Mouse (Mus musculus): ENCODE measurements around the gene Slc47a1. TPM values are rescaled to one million over a fixed set of nuclear protein-coding genes. Genes with fewer than 3 reads are reported as not detected.
A peak's percentile ranks its signal among the peaks of the same experiment; 100 is the strongest.

Gene Slc47a1
- polyA plus RNA-seq, 1 experiment from 2014 or later = 1.3 TPM

- Histone ChIP-seq H3K27ac (replicated peaks) (no peak overlapping the region), H3K27me3 (ENCODE audit: control insufficient read depth, insufficient read depth, low read length) (no peaks in the 10 kb centered on the region), H3K9ac (ENCODE audit: low read length) (no peak overlapping the region), H3K36me3 (ENCODE audit: control insufficient read depth, insufficient read depth, low read length) (no peaks in the 10 kb centered on the region), H3K9me3 (ENCODE audit: control insufficient read depth, low read length) (no peaks in the 10 kb centered on the region), H3K4me3 (ENCODE audit: low read depth, low read length) (no peak overlapping the region), H3K4me1 (replicated peaks; ENCODE audit: control insufficient read depth, insufficient read depth) (no peaks in the 10 kb centered on the region), H3K4me2 (replicated peaks; ENCODE audit: low read depth) (no peak overlapping the region)
- no peak for ATAC-seq (ENCODE audit: low FRiP score, low TSS enrichment)
- WGBS = 58% methylated on average over 5 of the region's 5 CpGs
- TF ChIP-seq EP300 (optimal IDR thresholded peaks at IDR 0.05) = no peak
- TF ChIP-seq CTCF (IDR thresholded peaks at IDR 0.05; ENCODE audit: low read depth) = no peak
- no peak for DNase-seq (ENCODE audit: low spot score)
These were observed 35.3 kb upstream of the Slc47a1 start for GRCm38 (mm10) chr11:61413411-61413810.

GRCm38 (mm10) chr11:61411809-61412208, 33.7 kb upstream of the Slc47a1 start:
- no peaks in the 10 kb centered on the region for H3K27me3 ChIP-seq (ENCODE audit: control insufficient read depth, insufficient read depth, low read length)
- no peak overlapping the region for H3K9ac ChIP-seq (ENCODE audit: low read length)
- H3K4me3 ChIP-seq (ENCODE audit: low read depth, low read length) = no peak overlapping the region
- no peaks in the 10 kb centered on the region for H3K9me3 ChIP-seq (ENCODE audit: control insufficient read depth, low read length)
- ATAC-seq (ENCODE audit: low FRiP score, low TSS enrichment) (peak; percentile 57; the same call in 1 of the 2 replicates), DNase-seq (ENCODE audit: low spot score) (peak; percentile 28)
- H3K36me3 ChIP-seq (ENCODE audit: control insufficient read depth, insufficient read depth, low read length) = no peaks in the 10 kb centered on the region
- WGBS = 41% methylated on average over 7 of the region's 7 CpGs
- H3K27ac ChIP-seq (replicated peaks) = no peak overlapping the region
- no peaks in the 10 kb centered on the region for H3K4me1 ChIP-seq (replicated peaks; ENCODE audit: control insufficient read depth, insufficient read depth)
- no peak overlapping the region for H3K4me2 ChIP-seq (replicated peaks; ENCODE audit: low read depth)
- TF ChIP-seq CTCF (IDR thresholded peaks at IDR 0.05; ENCODE audit: low read depth) (no peak), EP300 (optimal IDR thresholded peaks at IDR 0.05) (no peak)

- no peaks in the 10 kb centered on the region for H3K4me1 ChIP-seq (replicated peaks; ENCODE audit: control insufficient read depth, insufficient read depth)
- H3K4me2 ChIP-seq (replicated peaks; ENCODE audit: low read depth) = no peak overlapping the region
- no peak overlapping the region for H3K27ac ChIP-seq (replicated peaks)
- ATAC-seq (ENCODE audit: low FRiP score, low TSS enrichment) = no peak
- no peak for DNase-seq (ENCODE audit: low spot score)
- H3K9ac ChIP-seq (ENCODE audit: low read length) = no peak overlapping the region
- H3K4me3 ChIP-seq (ENCODE audit: low read depth, low read length) = no peak overlapping the region
- no peak for TF ChIP-seq CTCF (IDR thresholded peaks at IDR 0.05; ENCODE audit: low read depth)
- no peak for TF ChIP-seq EP300 (optimal IDR thresholded peaks at IDR 0.05)
- no peaks in the 10 kb centered on the region for H3K36me3 ChIP-seq (ENCODE audit: control insufficient read depth, insufficient read depth, low read length)
- H3K27me3 ChIP-seq (ENCODE audit: control insufficient read depth, insufficient read depth, low read length) = no peaks in the 10 kb centered on the region
- no peaks in the 10 kb centered on the region for H3K9me3 ChIP-seq (ENCODE audit: control insufficient read depth, low read length)
- 80% methylated on average over 11 of the region's 11 CpGs for WGBS
These were observed 33.1 kb upstream of the Slc47a1 start for GRCm38 (mm10) chr11:61411221-61411620.

GRCm38 (mm10) chr11:61410129-61410528, 32.0 kb upstream of the Slc47a1 start:
- H3K4me2 ChIP-seq (replicated peaks; ENCODE audit: low read depth) = no peak overlapping the region
- 0% methylated on average over 1 of the region's 1 CpGs for WGBS

GRCm38 (mm10) chr11:61409051-61409450, 30.9 kb upstream of the Slc47a1 start:
- peak; percentile 42 for TF ChIP-seq CTCF (IDR thresholded peaks at IDR 0.05; ENCODE audit: low read depth)
- TF ChIP-seq EP300 (optimal IDR thresholded peaks at IDR 0.05) = no peak
- no peak for DNase-seq (ENCODE audit: low spot score)
- 18% methylated on average over 3 of the region's 3 CpGs for WGBS
- Histone ChIP-seq H3K36me3 (ENCODE audit: control insufficient read depth, insufficient read depth, low read length) (no peaks in the 10 kb centered on the region), H3K27me3 (ENCODE audit: control insufficient read depth, insufficient read depth, low read length) (no peaks in the 10 kb centered on the region), H3K4me3 (ENCODE audit: low read depth, low read length) (peak overlapping the region; percentile 80; the same call in 1 of the 2 replicates), H3K4me2 (replicated peaks; ENCODE audit: low read depth) (peak overlapping the region; percentile 59), H3K27ac (replicated peaks) (no peak overlapping the region), H3K9me3 (ENCODE audit: control insufficient read depth, low read length) (no peaks in the 10 kb centered on the region), H3K9ac (ENCODE audit: low read length) (no peak overlapping the region), H3K4me1 (replicated peaks; ENCODE audit: control insufficient read depth, insufficient read depth) (no peaks in the 10 kb centered on the region)
- ATAC-seq (ENCODE audit: low FRiP score, low TSS enrichment) = no peak

More at GRCm38 (mm10) chr11:61410129-61410528, 32.0 kb upstream of the Slc47a1 start:
- peak; percentile 96 for TF ChIP-seq CTCF (IDR thresholded peaks at IDR 0.05; ENCODE audit: low read depth)
- TF ChIP-seq EP300 (optimal IDR thresholded peaks at IDR 0.05) = no peak
- peak; percentile 7; the same call in 1 of the 2 replicates for ATAC-seq (ENCODE audit: low FRiP score, low TSS enrichment)
- Histone ChIP-seq H3K9ac (ENCODE audit: low read length) (no peak overlapping the region), H3K4me3 (ENCODE audit: low read depth, low read length) (no peak overlapping the region), H3K9me3 (ENCODE audit: control insufficient read depth, low read length) (no peaks in the 10 kb centered on the region), H3K4me1 (replicated peaks; ENCODE audit: control insufficient read depth, insufficient read depth) (no peaks in the 10 kb centered on the region), H3K27me3 (ENCODE audit: control insufficient read depth, insufficient read depth, low read length) (no peaks in the 10 kb centered on the region), H3K36me3 (ENCODE audit: control insufficient read depth, insufficient read depth, low read length) (no peaks in the 10 kb centered on the region), H3K27ac (replicated peaks) (no peak overlapping the region)
- peak; percentile 85 for DNase-seq (ENCODE audit: low spot score)

- Histone ChIP-seq H3K27ac (replicated peaks) (peak overlapping the region; percentile 98), H3K27me3 (ENCODE audit: control insufficient read depth, insufficient read depth, low read length) (no peaks in the 10 kb centered on the region), H3K4me3 (ENCODE audit: low read depth, low read length) (peak overlapping the region; percentile 80), H3K4me1 (replicated peaks; ENCODE audit: control insufficient read depth, insufficient read depth) (no peaks in the 10 kb centered on the region), H3K9me3 (ENCODE audit: control insufficient read depth, low read length) (no peaks in the 10 kb centered on the region), H3K9ac (ENCODE audit: low read length) (peak overlapping the region; percentile 81), H3K4me2 (replicated peaks; ENCODE audit: low read depth) (peak overlapping the region; percentile 59), H3K36me3 (ENCODE audit: control insufficient read depth, insufficient read depth, low read length) (no peaks in the 10 kb centered on the region)
- 1% methylated on average over 64 of the region's 64 CpGs for WGBS
- peak; percentile 82 for ATAC-seq (ENCODE audit: low FRiP score, low TSS enrichment)
- no peak; the same call in 1 of the 2 replicates for TF ChIP-seq CTCF (IDR thresholded peaks at IDR 0.05; ENCODE audit: low read depth)
- no peak for TF ChIP-seq EP300 (optimal IDR thresholded peaks at IDR 0.05)
- DNase-seq (ENCODE audit: low spot score) = peak; percentile 66
These were observed 30.3 kb upstream of the Slc47a1 start for GRCm38 (mm10) chr11:61408184-61409027.

All from stomach, postnatal 0 days (tissue).